Mouse (Mus musculus): ENCODE data around the gene Shisa5. TPM values are rescaled to one million over a fixed set of nuclear protein-coding genes. Genes with fewer than 3 reads are reported as not detected.

Gene Shisa5
- total and polyA plus RNA-seq, 3 experiments, result 153 to 170 (median 166) TPM

GRCm38 (mm10) chr9:109100307-109100928 lies 62.1 kb downstream of the Shisa5 start:
- no peaks in the 10 kb centered on the region for H3K36me3 ChIP-seq (replicated peaks in 1 of 2; ENCODE audit: control insufficient read depth in 1 of 2, insufficient read depth in 1 of 2, low read length in 1 of 2)
- TF ChIP-seq SMC3 (IDR thresholded peaks at IDR 0.05; ENCODE audit: low read depth, low read length) (no peak), ZKSCAN1 (IDR thresholded peaks at IDR 0.05; ENCODE audit: borderline replicate concordance, low read depth, low read length) (no peak), ZMIZ1 (IDR thresholded peaks at IDR 0.05; ENCODE audit: low read depth, low read length) (no peak), IRF4 (IDR thresholded peaks at IDR 0.05; ENCODE audit: low read depth, low read length) (no peak), GABPA (IDR thresholded peaks at IDR 0.05; ENCODE audit: insufficient replicate concordance, low read depth, low read length) (no peak), ZC3H11A (IDR thresholded peaks at IDR 0.05; ENCODE audit: low read depth, low read length) (no peak), RAD21 (IDR thresholded peaks at IDR 0.05; ENCODE audit: low read depth, low read length) (no peak), HCFC1 (IDR thresholded peaks at IDR 0.05; ENCODE audit: low read depth, low read length) (no peak)
- H3K9me3 ChIP-seq (replicated peaks; ENCODE audit: low read length), result no peaks in the 10 kb centered on the region
- peaks cover 95% of the 10 kb centered on the region for H3K27me3 ChIP-seq (replicated peaks)
- no peak for DNase-seq (ENCODE audit: extremely low read depth)
- no peak overlapping the region for H3K4me2 ChIP-seq (ENCODE audit: insufficient read depth, low read depth, poor library complexity, severe bottlenecking)
- dilution Hi-C loops (cut with MboI; ENCODE audit: extremely low pct_ligation_motif_present, extremely low pct_unique_long_range_greater_than_20kb, low sequenced_read_pairs) (no loop called here), in situ Hi-C loops (cut with MboI; ENCODE audit: low pct_ligation_motif_present, low pct_unique_long_range_greater_than_20kb, low sequenced_read_pairs) (no loop called here)
- H3K4me1 ChIP-seq (ENCODE audit: control insufficient read depth in 1 of 2, insufficient read depth in 2 of 2), result peaks cover 0 to 5% of the 10 kb centered on the region in 2 experiments; a peak in 1 of 4 replicates
- H3K9ac ChIP-seq (ENCODE audit: insufficient read depth, low read depth), result no peak overlapping the region
- H3K4me3 ChIP-seq (replicated peaks in 1 of 3; ENCODE audit: low read depth in 2 of 3, low read length in 2 of 3, poor library complexity in 1 of 3), result no peak overlapping the region
- no peaks in the 10 kb centered on the region for H3K79me2 ChIP-seq (replicated peaks; ENCODE audit: control insufficient read depth, extremely low read depth, insufficient read depth, poor library complexity, severe bottlenecking)
- H3K27ac ChIP-seq (ENCODE audit: insufficient read depth, low read depth), result no peak overlapping the region

DNA sequence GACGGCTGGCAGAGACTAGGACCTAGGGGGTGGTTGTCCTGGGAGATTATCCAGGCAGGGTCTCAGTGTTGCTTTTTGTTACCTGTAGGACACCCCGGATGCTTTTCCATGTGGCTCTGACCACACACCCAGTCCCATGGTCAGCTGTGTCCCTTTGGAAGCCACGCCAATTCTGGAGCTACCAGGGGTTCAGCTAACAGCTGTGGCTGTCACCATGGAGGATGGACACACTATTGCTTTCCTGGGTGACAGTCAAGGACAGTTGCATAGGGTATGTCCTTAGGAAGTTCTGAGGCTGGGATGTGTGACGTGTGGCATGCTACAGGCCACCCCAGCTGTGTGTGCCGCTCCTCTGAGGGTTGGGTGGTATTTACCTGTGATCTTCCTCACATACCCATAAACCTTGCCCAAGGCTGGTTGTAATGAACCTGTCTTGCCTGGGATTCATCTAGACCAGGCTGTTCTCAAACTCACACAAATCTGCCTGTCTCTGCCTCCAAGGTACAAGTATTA lies 63.6 kb downstream of the Shisa5 start:
- Histone ChIP-seq H3K9ac (ENCODE audit: insufficient read depth, low read depth) (no peak overlapping the region), H3K9me3 (replicated peaks; ENCODE audit: low read length) (no peaks in the 10 kb centered on the region), H3K27me3 (replicated peaks) (peaks cover 95% of the 10 kb centered on the region), H3K4me1 (ENCODE audit: control insufficient read depth in 1 of 2, insufficient read depth in 2 of 2) (no peaks in the 10 kb centered on the region), H3K79me2 (replicated peaks; ENCODE audit: control insufficient read depth, extremely low read depth, insufficient read depth, poor library complexity, severe bottlenecking) (no peaks in the 10 kb centered on the region), H3K36me3 (replicated peaks in 1 of 2; ENCODE audit: control insufficient read depth in 1 of 2, insufficient read depth in 1 of 2, low read length in 1 of 2) (no peaks in the 10 kb centered on the region), H3K4me2 (ENCODE audit: insufficient read depth, low read depth, poor library complexity, severe bottlenecking) (no peak overlapping the region), H3K4me3 (replicated peaks in 1 of 3; ENCODE audit: low read depth in 2 of 3, low read length in 2 of 3, poor library complexity in 1 of 3) (no peak overlapping the region), H3K27ac (ENCODE audit: insufficient read depth, low read depth) (no peak overlapping the region)
- dilution Hi-C loops (cut with MboI; ENCODE audit: extremely low pct_ligation_motif_present, extremely low pct_unique_long_range_greater_than_20kb, low sequenced_read_pairs), result no loop called here
- DNase-seq (ENCODE audit: extremely low read depth), result no peak
- in situ Hi-C loops (cut with MboI; ENCODE audit: low pct_ligation_motif_present, low pct_unique_long_range_greater_than_20kb, low sequenced_read_pairs), result no loop called here
- no peak for TF ChIP-seq ZC3H11A (IDR thresholded peaks at IDR 0.05; ENCODE audit: low read depth, low read length)
- no peak for TF ChIP-seq CTCF (conservative IDR thresholded peaks at IDR 0.05 in 1 of 2, IDR thresholded peaks at IDR 0.05 in 1 of 2; ENCODE audit: low read depth in 2 of 2, low read length in 2 of 2)
- TF ChIP-seq BHLHE40 (IDR thresholded peaks at IDR 0.05; ENCODE audit: low read depth, low read length), result no peak
- TF ChIP-seq IRF4 (IDR thresholded peaks at IDR 0.05; ENCODE audit: low read depth, low read length), result no peak
- TF ChIP-seq ETS1 (conservative IDR thresholded peaks at IDR 0.05; ENCODE audit: low read depth, low read length), result no peak
- no peak for TF ChIP-seq GABPA (IDR thresholded peaks at IDR 0.05; ENCODE audit: insufficient replicate concordance, low read depth, low read length)
- TF ChIP-seq ZKSCAN1 (IDR thresholded peaks at IDR 0.05; ENCODE audit: borderline replicate concordance, low read depth, low read length), result no peak
- TF ChIP-seq NELFE (IDR thresholded peaks at IDR 0.05; ENCODE audit: low read depth, low read length), result no peak
- no peak for TF ChIP-seq RAD21 (IDR thresholded peaks at IDR 0.05; ENCODE audit: low read depth, low read length)
- TF ChIP-seq POLR2AphosphoS2 (IDR thresholded peaks at IDR 0.05; ENCODE audit: low read depth, low read length), result no peak
- TF ChIP-seq USF2 (conservative IDR thresholded peaks at IDR 0.05; ENCODE audit: low read depth, low read length), result no peak
- TF ChIP-seq USF1 (IDR thresholded peaks at IDR 0.05; ENCODE audit: low read depth, low read length), result no peak
